Mouse (Mus musculus) midbrain, embryonic 14.5 days (tissue): ENCODE measurements around the gene Mindy4. TPM values are rescaled to one million over a fixed set of nuclear protein-coding genes. Genes with fewer than 3 reads are reported as not detected.
A peak's percentile ranks its signal among the peaks of the same experiment; 100 is the strongest.
"Not testable (repeated sequence)": the region's sequence is repeated elsewhere in the genome, so short reads cannot be mapped to it uniquely, and the experiment has no call there.

Experiments used
- ATAC-seq: fragments of 200-750 bp; cut with Nextera tagmentation; 2 replicates; pipeline ENCODE4 v1.8.0; 2017; ENCODE audit warnings: moderate number of reproducible peaks, moderate library complexity; ENCODE audit not compliant: low FRiP score, low TSS enrichment
- DNase-seq: peaks from one replicate; pipeline ENCODE4 v3.0.0-alpha.2; 2015
- H3K27ac ChIP-seq: fragments of 300-500 bp; sonication (generic); replicated peaks from 2 replicates; pipeline ENCODE4 v1.5.1; 2014; ENCODE audit warnings: mild to moderate bottlenecking, low read depth, low read length, moderate library complexity
- H3K27me3 ChIP-seq: fragments of 300-500 bp; sonication (generic); 2 replicates; pipeline ENCODE4 v1.6.1; 2014; ENCODE audit warnings: low read length, control low read depth, mixed read lengths; ENCODE audit not compliant: control insufficient read depth, insufficient read depth
- H3K36me3 ChIP-seq: fragments of 300-500 bp; sonication (generic); 2 replicates; pipeline ENCODE4 v1.6.1; 2014; ENCODE audit warnings: low read length, control low read depth; ENCODE audit not compliant: control insufficient read depth, insufficient read depth
- H3K4me1 ChIP-seq: fragments of 300-500 bp; sonication (generic); 2 replicates; pipeline ENCODE4 v1.6.1; 2014; ENCODE audit warnings: mild to moderate bottlenecking, antibody characterized with exemption, low read length, control low read depth; ENCODE audit not compliant: control insufficient read depth, insufficient read depth
- H3K4me2 ChIP-seq: fragments of 300-500 bp; sonication (generic); 2 replicates; pipeline ENCODE4 v1.6.1; 2014; ENCODE audit warnings: mild to moderate bottlenecking, low read length, moderate library complexity
- H3K4me3 ChIP-seq: fragments of 300-500 bp; sonication (generic); replicated peaks from 2 replicates; pipeline ENCODE4 v1.5.1; 2014; ENCODE audit warnings: low read depth, low read length
- H3K9ac ChIP-seq: fragments of 300-500 bp; sonication (generic); replicated peaks from 2 replicates; pipeline ENCODE4 v1.6.1; 2014; ENCODE audit warnings: mild to moderate bottlenecking, low read length, moderate library complexity
- H3K9me3 ChIP-seq: fragments of 300-500 bp; sonication (generic); 2 replicates; pipeline ENCODE4 v1.6.1; 2016; ENCODE audit warnings: low read length, control low read depth, mixed read lengths; ENCODE audit not compliant: control insufficient read depth
- WGBS: fragments of 180-500 bp; shearing (Covaris S2); extraction: QIAGEN DNeasy Blood & Tissue Kit; methylation state at CpG from one replicate; pipeline ENCODE4 v1.1.7; 2014; 5-methylcytosine and 5-hydroxymethylcytosine counted together
- polyA plus RNA-seq: library from polyadenylated mRNA; unstranded; fragments of >200 nt; fragmentation: Nextera tagmentation; extraction: Ambion mirVana; gene quantifications from 2 replicates; pipeline ENCODE4 v1.2.1, GENCODE M21; 2014

Gene Mindy4
- polyA plus RNA-seq, 1 experiment from 2014 or later: 14.6 TPM

DNA sequence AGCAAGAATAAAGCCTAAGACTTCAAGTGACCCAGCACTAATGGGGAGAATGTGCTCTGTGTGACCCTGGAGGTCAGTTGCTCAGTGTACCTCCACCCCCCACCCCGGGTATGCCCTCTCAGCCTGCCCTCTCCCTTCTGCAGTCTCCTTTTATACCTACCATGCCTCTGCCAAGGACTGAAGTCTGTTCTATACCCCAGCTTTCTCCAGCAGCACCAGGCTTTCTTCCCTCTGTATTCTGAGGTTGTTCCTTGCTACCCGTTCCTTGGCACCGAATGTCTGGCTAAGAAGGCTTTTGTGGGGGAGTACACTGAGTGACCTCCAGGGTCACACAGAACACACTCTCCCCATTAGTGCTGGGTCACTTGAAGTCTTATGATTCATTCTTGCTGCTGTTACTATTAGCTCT is 29.2 kb upstream of the Mindy4 start:
- DNase-seq (no peak), ATAC-seq (no peak)
- no peaks in the 10 kb centered on the region for H3K27me3 ChIP-seq
- no peak overlapping the region for H3K9ac ChIP-seq
- H3K4me3 ChIP-seq: no peak overlapping the region
- no peak overlapping the region for H3K27ac ChIP-seq
- H3K36me3 ChIP-seq: no peaks in the 10 kb centered on the region
- H3K4me2 ChIP-seq: no peak overlapping the region
- WGBS: 31% methylated on average over 3 of the region's 3 CpGs
- no peaks in the 10 kb centered on the region for H3K4me1 ChIP-seq
- H3K9me3 ChIP-seq: no peaks in the 10 kb centered on the region

GRCm38 (mm10) chr6:55174741-55175181 is 28.4 kb upstream of the Mindy4 start, which contains the start of gene Inmt:
Gene Inmt (minus strand): TSS chr6:55175043.
- no peak for ATAC-seq
- no peaks in the 10 kb centered on the region for H3K9me3 ChIP-seq
- H3K4me2 ChIP-seq: no peak within 1 kb of the TSS
- H3K9ac ChIP-seq: no peak within 1 kb of the TSS
- no peak within 1 kb of the TSS for H3K4me3 ChIP-seq
- H3K27ac ChIP-seq: no peak within 1 kb of the TSS
- no peak for DNase-seq
- WGBS: 80% methylated on average over 1 of the region's 1 CpGs
- H3K36me3 ChIP-seq: no peaks in the 10 kb centered on the region
- H3K4me1 ChIP-seq: no peaks in the 10 kb centered on the region
- no peaks in the 10 kb centered on the region for H3K27me3 ChIP-seq

DNA sequence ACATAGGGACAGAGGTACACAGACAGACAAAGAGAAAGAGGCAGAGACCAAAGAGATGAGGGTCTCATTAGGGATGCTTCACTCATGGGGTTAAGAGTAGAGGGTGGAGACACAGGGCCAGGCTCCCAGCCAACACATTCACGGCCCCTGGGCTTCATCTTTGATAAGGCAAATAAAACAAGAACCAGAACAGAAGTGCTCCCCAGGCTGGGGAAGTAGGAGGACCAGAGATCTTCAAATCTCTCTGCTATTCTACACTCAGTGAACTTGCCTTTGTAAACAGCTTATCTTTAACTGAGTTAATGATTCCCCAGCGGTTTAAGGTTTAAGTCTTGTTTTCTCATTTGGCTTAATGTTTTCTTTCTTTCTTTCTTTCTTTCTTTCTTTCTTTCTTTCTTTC is 27.7 kb upstream of the Mindy4 start:
- no peak overlapping the region for H3K4me2 ChIP-seq
- no peak overlapping the region for H3K4me3 ChIP-seq
- no peaks in the 10 kb centered on the region for H3K9me3 ChIP-seq
- DNase-seq (no peak), ATAC-seq (no peak)
- no peaks in the 10 kb centered on the region for H3K4me1 ChIP-seq
- H3K27me3 ChIP-seq: no peaks in the 10 kb centered on the region
- H3K9ac ChIP-seq: no peak overlapping the region
- no peak overlapping the region for H3K27ac ChIP-seq
- 65% methylated on average over 2 of the region's 2 CpGs for WGBS
- H3K36me3 ChIP-seq: no peaks in the 10 kb centered on the region

GRCm38 (mm10) chr6:55175892-55176291 is 27.3 kb upstream of the Mindy4 start:
- no peak overlapping the region for H3K27ac ChIP-seq
- 76% methylated on average over 5 of the region's 5 CpGs for WGBS
- H3K9ac ChIP-seq: no peak overlapping the region
- no peaks in the 10 kb centered on the region for H3K9me3 ChIP-seq
- ATAC-seq (no peak), DNase-seq (no peak)
- H3K4me1 ChIP-seq: no peaks in the 10 kb centered on the region
- H3K4me3 ChIP-seq: no peak overlapping the region
- H3K36me3 ChIP-seq: no peaks in the 10 kb centered on the region
- H3K4me2 ChIP-seq: no peak overlapping the region
- H3K27me3 ChIP-seq: no peaks in the 10 kb centered on the region

GRCm38 (mm10) chr6:55177060-55177732 is 26.0 kb upstream of the Mindy4 start:
- Histone ChIP-seq H3K27me3 (no peaks in the 10 kb centered on the region), H3K4me3 (no peak overlapping the region), H3K27ac (no peak overlapping the region), H3K4me2 (no peak overlapping the region), H3K36me3 (no peaks in the 10 kb centered on the region), H3K9ac (no peak overlapping the region), H3K4me1 (no peaks in the 10 kb centered on the region), H3K9me3 (no peaks in the 10 kb centered on the region)
- 47% methylated on average over 12 of the region's 12 CpGs for WGBS
- ATAC-seq (no peak), DNase-seq (peak; percentile 47)

DNA sequence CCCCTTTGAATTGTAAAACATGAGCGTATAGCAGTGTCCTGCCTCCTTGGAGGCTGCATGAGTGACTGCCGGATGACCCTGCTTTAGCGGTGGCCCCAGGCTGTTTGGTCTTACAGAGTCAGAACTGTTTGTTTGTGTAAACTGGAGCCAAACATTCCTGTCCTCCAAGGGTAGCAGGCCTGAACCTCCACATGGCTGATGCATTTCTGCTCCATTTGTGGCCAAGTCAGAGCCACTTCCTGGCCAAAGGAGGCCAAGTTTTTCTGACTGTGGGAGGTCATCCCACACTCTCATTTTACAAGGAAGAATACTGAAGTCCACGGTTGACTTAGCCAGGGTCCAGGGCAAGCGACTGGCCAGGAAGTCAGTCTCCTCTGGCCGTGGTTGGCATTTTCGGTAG is 23.6 kb upstream of the Mindy4 start:
- Histone ChIP-seq H3K36me3 (no peaks in the 10 kb centered on the region), H3K4me1 (no peaks in the 10 kb centered on the region), H3K9ac (no peak overlapping the region), H3K4me2 (no peak overlapping the region), H3K27me3 (no peaks in the 10 kb centered on the region), H3K27ac (no peak overlapping the region), H3K9me3 (no peaks in the 10 kb centered on the region), H3K4me3 (no peak overlapping the region)
- ATAC-seq (no peak), DNase-seq (no peak)
- WGBS: 81% methylated on average over 7 of the region's 7 CpGs

DNA sequence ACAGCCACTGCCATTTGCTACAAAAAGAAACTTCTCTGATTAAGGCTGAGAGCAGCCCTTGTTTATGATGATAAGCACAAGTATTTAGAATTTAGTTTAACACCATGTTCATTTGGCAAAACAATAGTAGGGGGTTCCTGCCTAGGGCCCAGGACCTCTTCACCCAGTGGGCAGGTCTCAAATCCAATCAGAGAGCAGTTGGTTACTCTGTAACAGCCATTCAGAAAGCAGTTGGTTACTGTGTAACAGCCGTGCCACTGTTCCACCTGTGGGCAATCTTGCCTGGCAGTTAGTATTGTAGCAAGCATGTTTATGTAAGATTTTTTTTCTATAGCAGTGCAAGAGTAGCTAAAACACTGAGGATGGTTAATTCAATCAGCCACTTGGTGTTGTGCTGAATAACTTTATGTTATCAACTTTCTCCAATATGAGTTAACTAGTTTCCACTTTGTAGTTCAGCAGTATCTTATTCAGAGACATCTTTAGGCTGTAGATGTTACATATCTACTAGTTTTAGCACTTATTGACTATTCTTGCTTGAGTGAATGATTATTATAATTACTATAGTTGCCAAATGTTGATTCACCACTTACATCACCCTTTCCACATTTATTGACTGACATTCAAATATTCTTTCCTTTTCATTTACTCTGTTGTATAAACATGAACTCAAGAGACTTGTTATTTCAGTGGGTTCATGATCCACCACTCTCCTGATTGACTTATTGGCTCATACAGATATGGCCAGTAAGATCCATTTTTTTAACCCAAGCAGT is 20.3 kb upstream of the Mindy4 start:
- Histone ChIP-seq H3K4me2 (no peak overlapping the region), H3K36me3 (no peaks in the 10 kb centered on the region), H3K27me3 (no peaks in the 10 kb centered on the region), H3K27ac (no peak overlapping the region), H3K4me3 (no peak overlapping the region), H3K9me3 (no peaks in the 10 kb centered on the region), H3K9ac (no peak overlapping the region), H3K4me1 (no peaks in the 10 kb centered on the region)
- ATAC-seq: no peak
- DNase-seq: no peak
- WGBS: 95% methylated on average over 1 of the region's 1 CpGs

- not testable (repeated sequence) for H3K36me3 ChIP-seq, H3K9me3 ChIP-seq, H3K9ac ChIP-seq, H3K27ac ChIP-seq, ATAC-seq, DNase-seq, H3K4me1 ChIP-seq, H3K27me3 ChIP-seq, H3K4me3 ChIP-seq, H3K4me2 ChIP-seq
- 94% methylated on average over 17 of the region's 17 CpGs for WGBS
These were observed 15.4 kb upstream of the Mindy4 start for GRCm38 (mm10) chr6:55187827-55188226.

DNA sequence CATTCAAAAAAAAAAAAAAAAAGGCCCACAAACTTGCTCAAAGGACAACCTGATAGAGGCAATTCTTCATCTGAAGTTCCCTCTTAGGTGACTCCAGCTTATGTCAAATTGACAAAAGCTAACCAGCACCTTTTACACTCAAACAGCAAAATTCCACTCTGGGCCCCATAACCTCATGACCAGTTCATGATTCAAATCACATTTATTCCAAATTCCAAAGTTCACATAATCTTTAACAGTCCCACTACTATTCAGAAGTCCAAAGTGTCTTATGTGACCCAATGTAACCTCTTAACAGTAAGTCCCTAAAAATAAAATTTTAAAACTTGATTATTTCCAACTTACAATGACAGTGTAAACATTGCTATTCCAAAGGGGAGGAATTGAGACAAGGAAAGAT is 13.8 kb upstream of the Mindy4 start:
- no peak overlapping the region for H3K4me3 ChIP-seq
- no peaks in the 10 kb centered on the region for H3K4me1 ChIP-seq
- H3K9me3 ChIP-seq: no peaks in the 10 kb centered on the region
- no peaks in the 10 kb centered on the region for H3K36me3 ChIP-seq
- ATAC-seq (no peak), DNase-seq (no peak)
- no peak overlapping the region for H3K9ac ChIP-seq
- no peak overlapping the region for H3K4me2 ChIP-seq
- no peak overlapping the region for H3K27ac ChIP-seq
- H3K27me3 ChIP-seq: no peaks in the 10 kb centered on the region
